Mouse (Mus musculus): ENCODE measurements around the gene Tmem212. TPM values are rescaled to one million over a fixed set of nuclear protein-coding genes. Genes with fewer than 3 reads are reported as not detected.
A peak's percentile ranks its signal among the peaks of the same experiment; 100 is the strongest.
"Not testable (repeated sequence)": the region's sequence is repeated elsewhere in the genome, so short reads cannot be mapped to it uniquely, and the experiment has no call there.

Gene Tmem212
- polyA plus RNA-seq (2014; fragmentation: Nextera tagmentation; extraction: Ambion mirVana) = not detected in 2 replicates

DNA sequence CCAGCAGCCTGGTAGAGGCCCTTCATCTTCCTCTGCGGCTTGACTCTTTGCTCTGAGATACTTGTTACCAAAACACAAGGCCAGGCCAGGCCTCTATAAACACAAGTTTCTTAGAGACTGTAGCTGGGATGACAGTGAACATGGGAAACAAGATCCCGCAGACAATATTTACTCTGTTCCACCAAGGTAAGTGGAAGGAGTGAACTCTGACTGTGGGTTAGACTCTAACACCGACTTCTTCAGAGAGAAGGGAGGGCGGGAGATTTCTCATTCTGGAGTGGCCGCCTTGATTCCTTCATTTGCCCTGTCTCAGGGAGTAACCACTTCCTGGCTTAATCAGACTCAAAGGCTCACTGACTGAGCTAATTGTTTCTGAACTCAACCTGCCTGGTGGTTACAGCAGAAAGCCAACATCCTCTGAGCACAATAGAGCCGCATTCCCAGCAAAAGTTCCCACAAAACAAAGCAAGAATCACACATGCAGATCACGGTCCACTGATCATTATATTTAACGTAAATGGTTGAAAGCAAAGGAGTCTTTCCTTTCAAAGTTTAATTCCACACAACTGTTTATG, at the start of gene Tmem212:
Gene Tmem212 (minus strand): TSS at position 51 of the 575 bp plus-strand sequence.
- no peaks in the 10 kb centered on the region for H3K27me3 ChIP-seq (ENCODE audit: control insufficient read depth, insufficient read depth, low read length)
- H3K9ac ChIP-seq (replicated peaks; ENCODE audit: low read length) = no peak within 1 kb of the TSS
- DNase-seq (no peak), ATAC-seq (ENCODE audit: low FRiP score, low TSS enrichment) (no peak)
- no peaks in the 10 kb centered on the region for H3K4me1 ChIP-seq (ENCODE audit: control insufficient read depth, insufficient read depth, low read length)
- no peak within 1 kb of the TSS for H3K4me3 ChIP-seq (replicated peaks; ENCODE audit: low read depth, low read length)
- H3K4me2 ChIP-seq (ENCODE audit: low read length) = no peak within 1 kb of the TSS
- WGBS = 78% methylated on average over 8 of the region's 8 CpGs
- H3K36me3 ChIP-seq (ENCODE audit: control insufficient read depth, insufficient read depth, low read length) = no peaks in the 10 kb centered on the region
- H3K27ac ChIP-seq (replicated peaks; ENCODE audit: low read depth, low read length) = no peak within 1 kb of the TSS
- H3K9me3 ChIP-seq (ENCODE audit: control insufficient read depth, low read length) = no peaks in the 10 kb centered on the region

DNA sequence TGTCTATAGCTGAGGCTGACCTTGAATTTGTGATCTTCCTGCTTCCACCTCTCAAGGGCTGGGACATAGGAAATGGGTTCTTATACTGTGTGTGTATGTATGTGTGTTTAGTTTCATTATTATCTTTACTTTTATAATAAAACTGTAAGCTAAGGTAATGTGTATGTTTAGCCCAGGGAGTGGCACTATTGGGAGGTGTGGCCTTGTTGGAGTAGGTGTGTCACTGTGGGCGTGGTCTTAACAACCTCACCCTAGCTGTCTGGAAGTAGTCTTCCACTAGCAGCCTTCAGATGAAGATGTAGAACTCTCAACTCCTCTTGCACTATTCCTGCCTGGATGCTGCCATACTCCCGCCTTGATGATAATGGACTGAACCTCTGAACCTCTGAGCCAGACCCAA, 49.2 kb upstream of the Tmem212 start:
- not testable (repeated sequence) for H3K4me2 ChIP-seq (ENCODE audit: low read length); ATAC-seq (ENCODE audit: low FRiP score, low TSS enrichment); H3K4me3 ChIP-seq (replicated peaks; ENCODE audit: low read depth, low read length); H3K9me3 ChIP-seq (ENCODE audit: control insufficient read depth, low read length); H3K27ac ChIP-seq (replicated peaks; ENCODE audit: low read depth, low read length); DNase-seq; H3K36me3 ChIP-seq (ENCODE audit: control insufficient read depth, insufficient read depth, low read length); H3K9ac ChIP-seq (replicated peaks; ENCODE audit: low read length); H3K27me3 ChIP-seq (ENCODE audit: control insufficient read depth, insufficient read depth, low read length); H3K4me1 ChIP-seq (ENCODE audit: control insufficient read depth, insufficient read depth, low read length)
- WGBS = 89% methylated on average over 2 of the region's 2 CpGs

DNA sequence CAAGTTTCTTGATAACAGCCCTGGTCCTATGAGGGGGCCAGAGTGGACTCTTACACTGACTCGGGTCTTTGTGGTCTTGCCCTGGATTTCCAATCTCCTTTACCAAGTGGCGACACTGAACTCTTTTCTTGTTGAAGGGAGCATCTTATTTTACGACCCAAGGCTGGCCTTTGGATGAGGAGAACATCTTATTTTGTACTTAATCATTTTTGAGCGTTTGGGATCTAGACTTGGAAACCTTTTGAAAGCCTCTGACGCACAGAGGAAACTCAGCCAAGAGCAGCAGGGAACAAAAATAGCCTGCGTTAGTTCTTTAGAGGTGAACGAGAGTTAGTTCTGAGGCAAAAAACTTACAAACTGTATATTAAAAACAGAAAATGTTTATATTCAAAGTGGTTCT, 46.8 kb upstream of the Tmem212 start:
- WGBS = 91% methylated on average over 7 of the region's 7 CpGs
- no peak overlapping the region for H3K27ac ChIP-seq (replicated peaks; ENCODE audit: low read depth, low read length)

DNA sequence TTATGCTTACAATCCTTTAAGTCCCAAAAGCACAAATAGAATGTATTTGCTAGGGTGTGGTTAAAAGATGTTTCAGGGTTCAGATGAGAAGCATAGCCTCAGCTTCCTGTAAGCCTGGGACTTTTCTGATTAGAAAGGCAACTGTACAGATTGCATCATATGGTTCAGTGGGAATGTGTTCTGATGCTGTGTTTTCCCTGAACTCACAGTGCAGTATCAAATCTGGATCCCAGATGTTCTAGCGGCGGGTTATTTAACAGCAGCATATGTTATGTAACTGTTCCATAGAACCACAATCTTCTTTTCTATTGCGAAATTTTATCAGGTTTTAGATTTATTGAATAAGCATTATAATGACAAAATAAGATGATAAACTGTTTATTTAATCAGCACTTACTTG, 45.5 kb upstream of the Tmem212 start:
- no peak overlapping the region for H3K4me2 ChIP-seq (ENCODE audit: low read length)
- peaks cover 5% of the 10 kb centered on the region; the same call in 1 of the 2 replicates for H3K4me1 ChIP-seq (ENCODE audit: control insufficient read depth, insufficient read depth, low read length)
- H3K27ac ChIP-seq (replicated peaks; ENCODE audit: low read depth, low read length) = no peak overlapping the region
- DNase-seq (no peak), ATAC-seq (ENCODE audit: low FRiP score, low TSS enrichment) (no peak)
- WGBS = 91% methylated on average over 3 of the region's 3 CpGs
- no peak overlapping the region for H3K4me3 ChIP-seq (replicated peaks; ENCODE audit: low read depth, low read length)
- H3K36me3 ChIP-seq (ENCODE audit: control insufficient read depth, insufficient read depth, low read length) = no peaks in the 10 kb centered on the region
- no peak overlapping the region for H3K9ac ChIP-seq (replicated peaks; ENCODE audit: low read length)
- no peaks in the 10 kb centered on the region for H3K9me3 ChIP-seq (ENCODE audit: control insufficient read depth, low read length)
- H3K27me3 ChIP-seq (ENCODE audit: control insufficient read depth, insufficient read depth, low read length) = no peaks in the 10 kb centered on the region; the same call in 1 of the 2 replicates

More for the DNA sequence above, 46.8 kb upstream of the Tmem212 start:
- H3K9ac ChIP-seq (replicated peaks; ENCODE audit: low read length) = no peak overlapping the region
- no peaks in the 10 kb centered on the region for H3K36me3 ChIP-seq (ENCODE audit: control insufficient read depth, insufficient read depth, low read length)
- no peak overlapping the region for H3K4me3 ChIP-seq (replicated peaks; ENCODE audit: low read depth, low read length)
- no peak for DNase-seq
- no peaks in the 10 kb centered on the region; the same call in 1 of the 2 replicates for H3K27me3 ChIP-seq (ENCODE audit: control insufficient read depth, insufficient read depth, low read length)
- H3K4me1 ChIP-seq (ENCODE audit: control insufficient read depth, insufficient read depth, low read length) = peaks cover 5% of the 10 kb centered on the region; the same call in 1 of the 2 replicates
- ATAC-seq (ENCODE audit: low FRiP score, low TSS enrichment) = no peak
- H3K4me2 ChIP-seq (ENCODE audit: low read length) = no peak overlapping the region
- H3K9me3 ChIP-seq (ENCODE audit: control insufficient read depth, low read length) = no peaks in the 10 kb centered on the region

DNA sequence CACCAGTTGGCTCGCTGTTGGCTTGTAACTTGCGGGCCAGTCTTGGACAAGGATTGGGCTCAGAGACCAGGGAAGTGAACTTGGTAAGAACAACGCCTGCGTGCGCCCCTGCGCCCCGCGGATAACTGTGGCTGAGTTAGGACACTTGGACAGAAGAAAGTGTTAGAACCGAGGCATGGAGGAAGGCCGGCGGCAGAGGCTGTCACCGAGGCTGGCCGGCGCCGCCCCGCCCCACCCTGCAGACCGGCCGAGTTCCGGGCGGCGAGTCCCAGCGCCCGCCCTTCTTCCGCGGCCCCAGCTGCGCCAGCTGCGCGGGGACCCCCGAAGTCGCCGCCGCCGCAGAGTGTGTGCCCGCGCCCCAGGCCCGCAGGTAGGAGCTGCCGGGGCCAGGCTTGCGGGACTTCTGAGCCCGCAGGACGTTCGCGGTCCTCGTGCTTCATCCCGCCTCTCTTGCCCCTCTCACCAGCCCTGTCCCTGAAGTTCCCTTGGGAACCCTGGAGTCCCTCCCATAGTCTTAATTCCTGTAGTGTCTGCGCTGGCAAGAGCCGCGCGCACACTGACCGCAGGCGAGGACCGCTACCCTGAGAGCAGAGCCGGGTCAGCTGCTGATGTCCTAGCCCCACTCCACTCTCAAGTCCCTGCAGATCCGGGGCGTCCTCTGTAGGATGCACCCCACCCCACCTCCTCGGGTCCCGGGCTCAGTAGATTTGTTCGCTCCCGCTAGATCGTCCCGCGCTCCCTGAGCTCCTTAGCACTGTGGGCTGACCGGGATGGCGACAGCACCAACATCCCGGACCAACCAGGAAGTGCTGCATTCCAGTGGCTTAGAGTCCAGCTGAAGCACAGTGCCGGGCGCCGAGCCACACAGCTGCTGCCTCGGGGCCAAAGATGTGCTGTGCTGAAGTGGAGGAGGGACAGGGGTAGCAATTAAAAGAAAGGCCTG, 42.5 kb upstream of the Tmem212 start, which contains the start of gene Pld1:
Gene Pld1 (plus strand): TSS at position 315 of the 943 bp plus-strand sequence.
- peak within 1 kb of the TSS; percentile 56 for H3K4me3 ChIP-seq (replicated peaks; ENCODE audit: low read depth, low read length)
- H3K4me1 ChIP-seq (ENCODE audit: control insufficient read depth, insufficient read depth, low read length) = peaks cover 5% of the 10 kb centered on the region; the same call in 1 of the 2 replicates
- H3K27ac ChIP-seq (replicated peaks; ENCODE audit: low read depth, low read length) = no peak within 1 kb of the TSS
- under 1% methylated on average over 68 of the region's 68 CpGs for WGBS
- H3K4me2 ChIP-seq (ENCODE audit: low read length) = peak within 1 kb of the TSS; percentile 100
- ATAC-seq (ENCODE audit: low FRiP score, low TSS enrichment) = peak; percentile 79
- no peaks in the 10 kb centered on the region for H3K36me3 ChIP-seq (ENCODE audit: control insufficient read depth, insufficient read depth, low read length)
- no peaks in the 10 kb centered on the region for H3K9me3 ChIP-seq (ENCODE audit: control insufficient read depth, low read length)
- peak within 1 kb of the TSS; percentile 54 for H3K9ac ChIP-seq (replicated peaks; ENCODE audit: low read length)
- DNase-seq = peak; percentile 66
- no peaks in the 10 kb centered on the region; the same call in 1 of the 2 replicates for H3K27me3 ChIP-seq (ENCODE audit: control insufficient read depth, insufficient read depth, low read length)

GRCm38 (mm10) chr3:27937144-27938110, 41.3 kb upstream of the Tmem212 start:
- no peaks in the 10 kb centered on the region for H3K36me3 ChIP-seq (ENCODE audit: control insufficient read depth, insufficient read depth, low read length)
- H3K4me1 ChIP-seq (ENCODE audit: control insufficient read depth, insufficient read depth, low read length) = peaks cover 5% of the 10 kb centered on the region; the same call in 1 of the 2 replicates
- peak overlapping the region; percentile 100; the same call in 1 of the 2 replicates for H3K4me2 ChIP-seq (ENCODE audit: low read length)
- H3K27me3 ChIP-seq (ENCODE audit: control insufficient read depth, insufficient read depth, low read length) = no peaks in the 10 kb centered on the region; the same call in 1 of the 2 replicates
- no peak overlapping the region for H3K27ac ChIP-seq (replicated peaks; ENCODE audit: low read depth, low read length)
- 84% methylated on average over 13 of the region's 13 CpGs for WGBS
- H3K9ac ChIP-seq (replicated peaks; ENCODE audit: low read length) = no peak overlapping the region
- ATAC-seq (ENCODE audit: low FRiP score, low TSS enrichment) (no peak), DNase-seq (no peak)
- no peak overlapping the region for H3K4me3 ChIP-seq (replicated peaks; ENCODE audit: low read depth, low read length)
- no peaks in the 10 kb centered on the region for H3K9me3 ChIP-seq (ENCODE audit: control insufficient read depth, low read length)

GRCm38 (mm10) chr3:27936731-27937130, 40.6 kb upstream of the Tmem212 start:
- Histone ChIP-seq H3K36me3 (ENCODE audit: control insufficient read depth, insufficient read depth, low read length) (no peaks in the 10 kb centered on the region), H3K9ac (replicated peaks; ENCODE audit: low read length) (no peak overlapping the region), H3K9me3 (ENCODE audit: control insufficient read depth, low read length) (no peaks in the 10 kb centered on the region), H3K27ac (replicated peaks; ENCODE audit: low read depth, low read length) (no peak overlapping the region), H3K4me2 (ENCODE audit: low read length) (no peak overlapping the region), H3K4me3 (replicated peaks; ENCODE audit: low read depth, low read length) (no peak overlapping the region), H3K4me1 (ENCODE audit: control insufficient read depth, insufficient read depth, low read length) (peaks cover 5% of the 10 kb centered on the region; the same call in 1 of the 2 replicates), H3K27me3 (ENCODE audit: control insufficient read depth, insufficient read depth, low read length) (no peaks in the 10 kb centered on the region; the same call in 1 of the 2 replicates)
- no peak for ATAC-seq (ENCODE audit: low FRiP score, low TSS enrichment)
- WGBS = 79% methylated on average over 5 of the region's 5 CpGs
- DNase-seq = no peak

GRCm38 (mm10) chr3:27935644-27936043, 39.5 kb upstream of the Tmem212 start:
- 67% methylated on average over 3 of the region's 3 CpGs for WGBS
- no peaks in the 10 kb centered on the region for H3K36me3 ChIP-seq (ENCODE audit: control insufficient read depth, insufficient read depth, low read length)
- no peak for DNase-seq
- no peak overlapping the region for H3K4me2 ChIP-seq (ENCODE audit: low read length)
- no peak overlapping the region for H3K9ac ChIP-seq (replicated peaks; ENCODE audit: low read length)
- H3K9me3 ChIP-seq (ENCODE audit: control insufficient read depth, low read length) = no peaks in the 10 kb centered on the region
- H3K27ac ChIP-seq (replicated peaks; ENCODE audit: low read depth, low read length) = no peak overlapping the region
- no peaks in the 10 kb centered on the region; the same call in 1 of the 2 replicates for H3K27me3 ChIP-seq (ENCODE audit: control insufficient read depth, insufficient read depth, low read length)
- peaks cover 5% of the 10 kb centered on the region; the same call in 1 of the 2 replicates for H3K4me1 ChIP-seq (ENCODE audit: control insufficient read depth, insufficient read depth, low read length)
- ATAC-seq (ENCODE audit: low FRiP score, low TSS enrichment) = no peak
- no peak overlapping the region for H3K4me3 ChIP-seq (replicated peaks; ENCODE audit: low read depth, low read length)

Measured in midbrain, embryonic 14.5 days (tissue).